In genomic region chr3:68534571-68535051, GRCm38 (mm10) we compare ENCODE assay signal across 9 mouse cellular contexts.
DNase-seq lines count a peak whose midpoint lies in the region; ATAC-seq and TF ChIP-seq lines count a peak whose summit lies in the region.
"Had no signal": no experiment of that assay in that cellular context is flagged by ENCODE, and none has a peak within 500 bp of the region (broad histone marks: within the 10 kb centered on the region; RNA-seq: fewer than 3 reads in every experiment).

No protein-coding gene starts in this region.

- WGBS in heart, embryonic 15.5 days: 14% methylated on average over 7 of the region's 7 CpGs

- no peak overlapping the region for H3K9ac ChIP-seq in heart, embryonic 15.5 days

- CTCF ChIA-PET in Patski (lab: Charles Lee): interaction anchor here (0.9 to 2.7 kb wide), 11 partner anchors 9 to 477 kb away, joined by 3 to 13 read pairs (median 5); no protein-coding TSS in a partner anchor

- peak overlapping the region; percentile 29; the same call in 1 of the 2 replicates for H3K4me2 ChIP-seq in heart, embryonic 15.5 days
- H3K4me2 ChIP-seq: liver, embryonic 11.5 days had no signal

- in situ Hi-C loops in Patski (cut with MboI; ENCODE audit: low pct_unique_long_range_greater_than_20kb): no loop called here

- POLR2A ChIA-PET in Patski (lab: Charles Lee): interaction anchor here (0.7 to 3.2 kb wide), 7 partner anchors 11 to 64 kb away, joined by 4 to 22 read pairs (median 5); no protein-coding TSS in a partner anchor

- H3K4me1 ChIP-seq in heart, embryonic 15.5 days (replicated peaks): peaks cover 18% of the 10 kb centered on the region

- ATAC-seq in Patski: peak; percentile 92
- peak; percentile 65 for ATAC-seq in heart, embryonic 15.5 days (replicated peaks; ENCODE audit: insufficient number of reproducible peaks, insufficient read depth, low FRiP score, low read depth)
- no peak for ATAC-seq in monocyte, adult 5-6 weeks (replicated peaks; ENCODE audit: insufficient number of reproducible peaks, low FRiP score, low TSS enrichment, poor library complexity, severe bottlenecking)

- H3K4me3 ChIP-seq in heart, embryonic 15.5 days: no peak overlapping the region

- no peaks in the 10 kb centered on the region for H3K36me3 ChIP-seq in heart, embryonic 15.5 days

- no peaks in the 10 kb centered on the region for H3K27me3 ChIP-seq in Patski
- no peaks in the 10 kb centered on the region for H3K27me3 ChIP-seq in heart, embryonic 15.5 days

- H3K9me3 ChIP-seq in heart, embryonic 15.5 days (replicated peaks): no peaks in the 10 kb centered on the region

- peak overlapping the region; percentile 91 for H3K27ac ChIP-seq in heart, embryonic 15.5 days

- DNase-seq in 3T3-L1 (ENCODE audit: low read depth, low spot score): peak; percentile 74
- peak; percentile 85 for DNase-seq in Patski (ENCODE audit: low read depth, low spot score)
- peak; percentile 60 to 83 for DNase-seq in kidney, postnatal 25 days
- DNase-seq in natural killer cell, adult 2 months (ENCODE audit: low spot score in 2 of 2): no peak
- no peak for DNase-seq in left cerebral cortex, adult 18-20 months (ENCODE audit: low spot score in 2 of 2)
- no peak for DNase-seq in layer of hippocampus, postnatal 36 days

- no peak for TF ChIP-seq CTCF in Patski (IDR thresholded peaks at IDR 0.05)

Comparison
In these comparisons a context has a peak if more than half of its experiments do, and no peak if none do; other contexts are left out.
1. DNase-seq: peak in 3T3-L1 (single experiment), Patski (single experiment) and kidney, postnatal 25 days (2 of 2); none in natural killer cell, adult 2 months (0 of 2), left cerebral cortex, adult 18-20 months (0 of 2) and layer of hippocampus, postnatal 36 days (0 of 2).